Mouse (Mus musculus): Measurements from ENCODE around the gene Wbp1l. TPM values are rescaled to one million over a fixed set of nuclear protein-coding genes. Genes with fewer than 3 reads are reported as not detected.
"Not testable (repeated sequence)": the region's sequence is repeated elsewhere in the genome, so short reads cannot be mapped to it uniquely, and the experiment has no call there.

Gene Wbp1l
- polyA plus RNA-seq, 1 experiment, result 293 TPM

DNA sequence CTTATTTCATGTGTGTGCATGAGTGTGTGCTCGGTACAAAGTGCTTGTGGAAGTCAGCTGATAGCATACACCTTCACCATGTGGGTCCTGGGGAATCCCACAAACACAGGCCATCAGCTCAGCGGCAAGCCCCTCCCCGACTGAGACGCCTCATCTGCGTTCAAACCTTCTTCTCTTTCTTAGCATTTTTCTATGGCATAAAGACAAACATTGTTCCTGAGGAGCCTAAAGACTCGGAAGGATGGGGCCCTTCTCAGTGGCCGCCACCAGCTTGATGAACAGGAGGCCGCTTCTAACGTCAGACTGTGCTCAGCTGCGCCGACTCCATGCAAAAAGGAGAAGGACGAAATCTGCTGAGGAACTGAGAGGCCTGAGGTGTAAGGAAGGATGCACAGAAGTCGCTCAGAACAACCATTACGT, 34.8 kb upstream of the Wbp1l start:
- Histone ChIP-seq H3K4me1 (ENCODE audit: control insufficient read depth, insufficient read depth, low read length) (peaks cover 14% of the 10 kb centered on the region), H3K4me3 (ENCODE audit: insufficient read depth, low read depth, low read length) (no peak overlapping the region), H3K27ac (ENCODE audit: insufficient read depth, low read depth, low read length) (no peak overlapping the region)
- TF ChIP-seq CTCF (IDR thresholded peaks at IDR 0.05; ENCODE audit: insufficient read depth, low read depth, low read length) (no peak), POLR2A (IDR thresholded peaks at IDR 0.05; ENCODE audit: insufficient read depth, low read depth, low read length) (no peak)
- WGBS, result 79% methylated on average over 14 of the region's 14 CpGs

DNA sequence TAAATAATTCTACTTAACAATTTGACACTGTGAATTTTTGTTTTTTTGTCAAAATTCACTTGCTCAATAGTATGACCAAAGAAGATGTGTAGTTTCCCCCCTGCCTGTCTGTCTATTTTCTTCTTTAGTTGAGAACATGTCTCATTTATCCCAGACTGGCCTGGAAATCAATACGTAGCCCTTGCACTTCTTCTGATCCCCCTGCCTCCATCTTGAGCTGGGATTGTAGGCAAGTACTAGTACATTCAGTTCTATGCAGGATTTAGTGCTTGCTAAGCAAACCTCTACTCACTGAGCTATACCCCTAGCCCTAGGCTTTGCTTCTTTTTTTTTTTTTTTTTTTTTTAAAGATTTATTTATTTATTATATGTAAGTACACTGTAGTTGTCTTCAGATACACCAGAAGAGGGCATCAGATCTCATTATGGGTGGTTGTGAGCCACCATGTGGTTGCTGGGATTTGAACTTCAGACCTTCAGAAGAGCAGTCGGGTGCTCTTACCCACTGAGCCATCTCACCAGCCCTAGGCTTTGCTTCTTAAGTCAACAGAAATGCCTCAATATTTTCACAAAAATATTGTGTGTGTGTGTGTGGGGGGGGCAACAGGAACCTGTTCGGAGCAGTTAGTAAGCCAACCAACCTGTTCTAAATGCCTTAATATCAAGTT, 27.5 kb upstream of the Wbp1l start:
- H3K4me1 ChIP-seq (ENCODE audit: control insufficient read depth, insufficient read depth, low read length); H3K27ac ChIP-seq (ENCODE audit: insufficient read depth, low read depth, low read length); H3K4me3 ChIP-seq (ENCODE audit: insufficient read depth, low read depth, low read length): not testable (repeated sequence)
- WGBS, result 57% methylated on average over 3 of the region's 3 CpGs

DNA sequence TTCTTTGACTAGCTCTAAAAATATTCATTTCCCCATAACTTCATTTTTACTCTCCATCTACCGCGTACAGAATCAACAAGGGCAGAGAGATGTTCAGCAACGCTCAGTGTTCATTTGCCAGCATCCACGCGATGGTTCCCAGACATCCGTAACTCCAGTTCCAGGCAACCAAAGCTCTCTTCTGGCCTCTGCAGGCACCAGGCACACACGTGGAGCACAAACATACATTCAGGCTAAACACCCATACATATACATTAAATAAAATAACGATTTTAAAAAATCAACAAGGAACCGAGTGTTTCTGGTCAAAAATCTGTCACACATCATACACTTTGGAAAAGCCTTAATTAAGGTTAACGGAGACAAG, 27.0 kb upstream of the Wbp1l start:
- Histone ChIP-seq H3K27ac (ENCODE audit: insufficient read depth, low read depth, low read length) (no peak overlapping the region), H3K4me1 (ENCODE audit: control insufficient read depth, insufficient read depth, low read length) (peaks cover 2% of the 10 kb centered on the region; the same call in 1 of the 2 replicates), H3K4me3 (ENCODE audit: insufficient read depth, low read depth, low read length) (0 out of 2 replicates have a peak overlapping the region, but pooled peaks have one; percentile 14)
- 2% methylated on average over 10 of the region's 10 CpGs for WGBS
- TF ChIP-seq CTCF (IDR thresholded peaks at IDR 0.05; ENCODE audit: insufficient read depth, low read depth, low read length) (no peak), POLR2A (IDR thresholded peaks at IDR 0.05; ENCODE audit: insufficient read depth, low read depth, low read length) (no peak)

DNA sequence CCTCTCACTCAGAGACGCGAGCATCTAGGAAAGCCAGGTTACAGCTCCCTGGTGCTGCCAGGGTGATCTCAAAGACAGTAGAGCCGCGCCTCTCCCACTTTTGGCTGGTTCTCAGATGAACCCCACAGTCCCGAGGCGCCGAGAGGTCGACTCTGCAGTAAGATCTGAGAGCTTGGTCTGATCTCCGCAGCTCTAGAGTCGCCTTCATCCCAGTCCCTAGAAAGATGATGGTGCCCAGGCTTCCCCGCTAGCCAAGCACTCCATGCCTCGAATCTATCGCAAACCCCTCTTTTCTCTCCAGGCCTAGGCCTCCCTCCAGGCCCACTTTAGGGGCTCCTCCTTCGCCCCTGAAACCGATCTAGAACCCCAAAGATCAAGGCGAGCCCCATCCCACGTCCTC, 26.3 kb upstream of the Wbp1l start:
- Histone ChIP-seq H3K4me1 (ENCODE audit: control insufficient read depth, insufficient read depth, low read length) (peaks cover 2% of the 10 kb centered on the region; the same call in 1 of the 2 replicates), H3K4me3 (ENCODE audit: insufficient read depth, low read depth, low read length) (peak overlapping the region; percentile 55), H3K27ac (ENCODE audit: insufficient read depth, low read depth, low read length) (peak overlapping the region; percentile 32; the same call in 1 of the 2 replicates)
- no peak for TF ChIP-seq POLR2A (IDR thresholded peaks at IDR 0.05; ENCODE audit: insufficient read depth, low read depth, low read length)
- no peak for TF ChIP-seq CTCF (IDR thresholded peaks at IDR 0.05; ENCODE audit: insufficient read depth, low read depth, low read length)
- WGBS, result under 1% methylated on average over 17 of the region's 17 CpGs

DNA sequence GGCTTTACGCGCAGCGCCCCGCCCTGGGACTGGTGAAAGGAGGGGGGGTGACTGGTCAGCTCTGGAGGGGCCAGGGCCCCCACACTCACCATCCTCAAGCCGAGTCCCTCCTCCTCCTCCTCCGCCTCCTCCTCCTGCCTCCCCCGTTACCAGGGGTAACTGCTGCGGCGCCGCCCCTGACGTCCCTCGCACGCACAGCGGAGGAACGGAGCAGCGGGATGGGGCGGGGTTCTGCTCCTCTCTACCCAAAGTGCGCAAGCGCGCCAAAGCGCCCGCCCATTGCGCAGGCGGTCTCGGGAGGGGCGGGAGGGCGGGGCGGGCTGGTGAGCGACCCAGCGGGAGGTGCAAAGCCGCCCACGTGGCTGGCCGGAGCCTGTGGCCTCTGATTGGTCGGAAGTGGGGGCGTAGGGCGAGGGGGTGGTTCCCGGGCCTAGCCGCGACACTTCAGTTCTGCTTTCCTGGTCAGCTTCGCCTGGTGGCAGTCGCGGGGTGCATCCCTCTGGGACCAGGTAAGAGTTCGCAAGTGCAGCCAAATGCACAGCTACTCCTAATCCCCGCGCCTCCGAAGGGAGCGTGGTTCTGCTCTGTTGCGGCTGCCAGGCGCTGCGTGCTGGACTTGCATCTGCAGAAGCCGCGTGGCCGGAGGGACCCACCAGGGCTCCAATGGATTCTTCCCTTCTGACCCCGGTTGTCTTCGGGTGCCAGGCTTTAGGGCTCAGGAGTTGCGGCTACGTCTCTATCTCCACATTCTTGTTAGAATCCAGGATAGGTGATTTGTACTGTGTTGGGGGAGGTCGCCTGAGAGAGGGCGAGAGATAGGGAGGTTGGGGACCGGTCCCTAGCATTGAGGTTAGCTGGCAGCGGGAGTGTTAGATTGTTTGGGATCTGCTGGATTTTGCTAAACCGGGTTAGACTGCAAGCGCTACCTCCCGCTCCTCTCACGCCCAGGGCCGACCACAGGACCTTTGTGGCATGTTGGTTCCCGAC, 25.6 kb upstream of the Wbp1l start, which contains the start of the genes Arl3 and Sfxn2:
Gene Arl3 (minus strand): TSS at position 248 of the 987 bp plus-strand sequence.
Gene Sfxn2 (plus strand): TSS at position 415 of the 987 bp plus-strand sequence.
- Histone ChIP-seq H3K4me1 (ENCODE audit: control insufficient read depth, insufficient read depth, low read length) (peaks cover 2% of the 10 kb centered on the region; the same call in 1 of the 2 replicates), H3K27ac (ENCODE audit: insufficient read depth, low read depth, low read length) (peak within 1 kb of the TSS; percentile 32), H3K4me3 (ENCODE audit: insufficient read depth, low read depth, low read length) (peak within 1 kb of the TSS; percentile 58)
- under 1% methylated on average over 67 of the region's 67 CpGs for WGBS
- TF ChIP-seq CTCF (IDR thresholded peaks at IDR 0.05; ENCODE audit: insufficient read depth, low read depth, low read length), result peak; percentile 15; the same call in 1 of the 2 replicates
- TF ChIP-seq POLR2A (IDR thresholded peaks at IDR 0.05; ENCODE audit: insufficient read depth, low read depth, low read length), result peak; percentile 41

DNA sequence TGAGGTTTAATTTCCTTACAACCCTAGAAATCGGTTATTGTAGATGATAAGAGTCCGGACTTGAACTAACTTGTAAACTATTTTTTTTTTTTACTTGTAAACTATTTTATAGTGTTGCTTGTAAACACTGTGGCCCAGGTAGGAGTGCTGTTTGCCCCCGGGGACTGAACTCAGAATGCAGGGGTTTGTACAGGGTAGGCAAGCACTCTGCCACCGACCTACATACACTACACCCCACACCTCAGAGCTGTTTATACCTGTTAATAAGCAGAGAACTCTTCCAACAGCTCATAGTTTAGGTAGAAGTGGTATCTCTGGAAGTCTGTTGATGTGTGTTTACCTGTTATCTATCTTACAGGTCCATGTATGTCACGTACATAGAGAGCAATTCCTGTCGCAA, 24.9 kb upstream of the Wbp1l start:
- TF ChIP-seq CTCF (IDR thresholded peaks at IDR 0.05; ENCODE audit: insufficient read depth, low read depth, low read length), result no peak
- TF ChIP-seq POLR2A (IDR thresholded peaks at IDR 0.05; ENCODE audit: insufficient read depth, low read depth, low read length), result no peak
- 45% methylated on average over 6 of the region's 6 CpGs for WGBS
- peaks cover 2% of the 10 kb centered on the region; the same call in 1 of the 2 replicates for H3K4me1 ChIP-seq (ENCODE audit: control insufficient read depth, insufficient read depth, low read length)
- H3K4me3 ChIP-seq (ENCODE audit: insufficient read depth, low read depth, low read length), result no peak overlapping the region
- no peak overlapping the region for H3K27ac ChIP-seq (ENCODE audit: insufficient read depth, low read depth, low read length)

DNA sequence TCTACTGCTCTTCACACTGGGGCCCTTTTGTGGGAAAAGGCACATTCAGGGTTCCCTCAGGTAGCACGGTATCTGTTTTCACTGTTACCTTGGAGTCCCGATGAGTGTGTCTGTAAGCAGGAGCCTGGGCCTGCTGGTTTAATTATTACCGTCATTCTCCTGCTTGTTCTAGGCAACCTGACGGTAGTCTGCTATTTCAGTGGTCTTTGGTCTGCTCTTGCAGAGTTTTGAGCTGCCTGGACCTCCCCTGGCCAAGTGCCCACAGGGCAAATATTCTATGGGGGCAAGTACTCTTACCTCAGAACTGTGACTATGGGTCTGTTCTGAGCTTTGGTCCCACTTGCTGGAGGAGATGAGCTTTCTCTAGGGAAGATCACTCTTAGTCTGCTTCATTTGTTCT, 23.7 kb upstream of the Wbp1l start:
- Histone ChIP-seq H3K4me3 (ENCODE audit: insufficient read depth, low read depth, low read length) (no peak overlapping the region), H3K4me1 (ENCODE audit: control insufficient read depth, insufficient read depth, low read length) (peaks cover 2% of the 10 kb centered on the region; the same call in 1 of the 2 replicates), H3K27ac (ENCODE audit: insufficient read depth, low read depth, low read length) (no peak overlapping the region)
- WGBS, result 81% methylated on average over 4 of the region's 4 CpGs
- no peak for TF ChIP-seq POLR2A (IDR thresholded peaks at IDR 0.05; ENCODE audit: insufficient read depth, low read depth, low read length)
- TF ChIP-seq CTCF (IDR thresholded peaks at IDR 0.05; ENCODE audit: insufficient read depth, low read depth, low read length), result no peak

DNA sequence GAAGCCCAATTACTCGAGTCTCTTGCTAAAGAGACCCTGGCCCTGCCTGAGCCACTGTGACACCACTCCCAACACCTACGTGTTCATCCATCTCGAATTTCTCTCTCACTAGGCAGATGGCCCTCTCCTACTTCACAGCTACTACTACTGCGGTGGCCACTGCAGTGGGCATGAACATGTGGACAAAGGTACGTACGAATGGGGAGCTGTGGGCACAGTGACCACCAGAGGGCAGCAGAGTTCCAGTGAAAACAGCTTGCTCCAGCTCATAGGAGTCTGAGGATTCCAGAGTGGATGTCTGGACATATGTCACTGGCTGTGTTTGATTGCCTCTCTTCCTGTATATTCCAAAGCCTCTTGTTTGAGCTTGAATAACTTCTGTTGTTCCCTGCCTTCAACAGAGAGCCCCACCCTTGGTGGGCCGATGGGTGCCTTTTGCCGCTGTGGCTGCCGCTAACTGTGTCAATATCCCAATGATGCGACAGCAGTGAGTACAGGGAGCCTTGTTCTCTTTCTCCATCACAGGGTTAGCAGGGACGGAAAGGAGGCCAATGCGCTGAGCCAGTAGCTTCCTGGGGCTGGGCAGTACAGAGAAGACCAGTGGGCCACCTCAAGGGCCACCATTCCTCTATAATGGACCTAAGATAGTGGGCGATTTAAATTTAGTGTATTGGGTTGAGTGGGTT, 10.9 kb upstream of the Wbp1l start:
- no peak overlapping the region for H3K27ac ChIP-seq (ENCODE audit: insufficient read depth, low read depth, low read length)

More for the DNA sequence above, 10.9 kb upstream of the Wbp1l start:
- 62% methylated on average over 13 of the region's 13 CpGs for WGBS
- H3K4me1 ChIP-seq (ENCODE audit: control insufficient read depth, insufficient read depth, low read length), result no peaks in the 10 kb centered on the region
- no peak for TF ChIP-seq POLR2A (IDR thresholded peaks at IDR 0.05; ENCODE audit: insufficient read depth, low read depth, low read length)
- peak; percentile 57; the same call in 1 of the 2 replicates for TF ChIP-seq CTCF (IDR thresholded peaks at IDR 0.05; ENCODE audit: insufficient read depth, low read depth, low read length)
- no peak overlapping the region for H3K4me3 ChIP-seq (ENCODE audit: insufficient read depth, low read depth, low read length)
